ENCODE assay signal across 8 mouse cellular contexts in genomic region chr2:165321381-165321888, GRCm38 (mm10). TPM values are rescaled to one million over a fixed set of nuclear protein-coding genes. Genes with fewer than 3 reads are reported as not detected.
DNase-seq lines count a peak whose midpoint lies in the region; ATAC-seq and TF ChIP-seq lines count a peak whose summit lies in the region.

No protein-coding gene starts in this region.

- no peak for DNase-seq in layer of hippocampus, adult 2 months (ENCODE audit: low spot score in 2 of 2)
- no peak for DNase-seq in layer of hippocampus, adult 11-12 months (ENCODE audit: low spot score)
- peak; percentile 64 for DNase-seq in cerebellum, adult 11 months
- no peak for DNase-seq in embryo, embryonic 9.5 days (ENCODE audit: extremely low spot score)
- no peak for DNase-seq in kidney, adult 18-20 months

- H3K27ac ChIP-seq in layer of hippocampus, adult 2 months, result peak overlapping the region; percentile 98
- peak overlapping the region; percentile 74 for H3K27ac ChIP-seq in liver, embryonic 16.5 days (ENCODE audit: low read length)
- H3K27ac ChIP-seq in neural tube, embryonic 13.5 days (replicated peaks), result peak overlapping the region; percentile 62

- peak overlapping the region; percentile 14 for H3K4me2 ChIP-seq in liver, embryonic 16.5 days (ENCODE audit: low read depth, low read length)
- H3K4me2 ChIP-seq in neural tube, embryonic 13.5 days, result peak overlapping the region; percentile 14; the same call in 1 of the 2 replicates

- no peak overlapping the region for H3K9ac ChIP-seq in liver, embryonic 16.5 days (ENCODE audit: low read depth, low read length)
- H3K9ac ChIP-seq in neural tube, embryonic 13.5 days, result no peak overlapping the region

- peak; percentile 35; the same call in 1 of the 2 replicates for TF ChIP-seq CTCF in layer of hippocampus, adult 2 months (conservative IDR thresholded peaks at IDR 0.05)

- 46% methylated on average over 8 of the region's 8 CpGs for WGBS in liver, embryonic 16.5 days (ENCODE audit: insufficient replicate concordance)
- 58% methylated on average over 8 of the region's 8 CpGs for WGBS in neural tube, embryonic 13.5 days

- peaks cover 52% of the 10 kb centered on the region for H3K4me1 ChIP-seq in liver, embryonic 16.5 days (ENCODE audit: control insufficient read depth, low read depth, low read length)
- peaks cover 85% of the 10 kb centered on the region for H3K4me1 ChIP-seq in neural tube, embryonic 13.5 days (replicated peaks)

- H3K9me3 ChIP-seq in liver, embryonic 16.5 days (replicated peaks; ENCODE audit: control insufficient read depth, low read length), result no peaks in the 10 kb centered on the region
- H3K9me3 ChIP-seq in neural tube, embryonic 13.5 days, result no peaks in the 10 kb centered on the region

- H3K27me3 ChIP-seq in liver, embryonic 16.5 days (ENCODE audit: control insufficient read depth, insufficient read depth, low read depth, low read length), result no peaks in the 10 kb centered on the region
- H3K27me3 ChIP-seq in neural tube, embryonic 13.5 days, result peaks cover 24% of the 10 kb centered on the region

- ATAC-seq in granulocyte monocyte progenitor cell, adult 5-6 weeks (replicated peaks; ENCODE audit: poor library complexity, severe bottlenecking), result peak; percentile 41
- no peak for ATAC-seq in liver, embryonic 16.5 days (ENCODE audit: low read depth)
- ATAC-seq in neural tube, embryonic 13.5 days (ENCODE audit: low read depth), result no peak

- H3K36me3 ChIP-seq in liver, embryonic 16.5 days (ENCODE audit: control insufficient read depth, insufficient read depth), result no peaks in the 10 kb centered on the region
- no peaks in the 10 kb centered on the region for H3K36me3 ChIP-seq in neural tube, embryonic 13.5 days

- H3K4me3 ChIP-seq in layer of hippocampus, adult 2 months, result peak overlapping the region; percentile 14; the same call in 1 of the 2 replicates
- H3K4me3 ChIP-seq in liver, embryonic 16.5 days (ENCODE audit: low read depth, low read length), result no peak overlapping the region
- no peak overlapping the region for H3K4me3 ChIP-seq in neural tube, embryonic 13.5 days

RNA-seq across cellular contexts. Expression of gene Elmo2, which starts 4.8 kb away (rescaled TPM):
- total RNA-seq in layer of hippocampus, adult 2 months (2021), result 100 to 1,000 TPM; 200 to 202 TPM
- total RNA-seq in granulocyte monocyte progenitor cell, adult 5-6 weeks (2014; fragmentation: Nextera tagmentation), result 53.2 and 57.9 TPM in 2 replicates
- total RNA-seq in granulocyte monocyte progenitor cell, adult 5-6 weeks (2017), result 28.5 and 38.8 TPM in 2 replicates
- polyA plus RNA-seq in liver, embryonic 16.5 days (2015; fragmentation: Nextera tagmentation; extraction: Ambion mirVana), result 15.9 and 16.3 TPM in 2 replicates
- 89.8 and 95.7 TPM in 2 replicates for polyA plus RNA-seq in neural tube, embryonic 13.5 days (2015; fragmentation: Nextera tagmentation; extraction: Ambion mirVana)

RNA-seq across cellular contexts. Expression of gene Slc35c2, which starts 33.8 kb away (rescaled TPM):
- 10 to 100 TPM; 94.6 to 98.4 TPM for total RNA-seq in layer of hippocampus, adult 2 months (2021)
- 90.6 and 93.9 TPM in 2 replicates for total RNA-seq in granulocyte monocyte progenitor cell, adult 5-6 weeks (2014; fragmentation: Nextera tagmentation)
- total RNA-seq in granulocyte monocyte progenitor cell, adult 5-6 weeks (2017), result 79.6 and 89.9 TPM in 2 replicates
- 37.9 and 47.2 TPM in 2 replicates for polyA plus RNA-seq in liver, embryonic 16.5 days (2015; fragmentation: Nextera tagmentation; extraction: Ambion mirVana)
- 51.3 and 57.3 TPM in 2 replicates for polyA plus RNA-seq in neural tube, embryonic 13.5 days (2015; fragmentation: Nextera tagmentation; extraction: Ambion mirVana)

RNA-seq across cellular contexts. Expression of gene Zfp663, which starts 47.1 kb away (rescaled TPM):
- total RNA-seq in layer of hippocampus, adult 2 months (2021), result under 1 TPM in 1 of 2 experiments, not detected in 1; 0.20 TPM
- not detected in 2 replicates for total RNA-seq in granulocyte monocyte progenitor cell, adult 5-6 weeks (2014; fragmentation: Nextera tagmentation)
- not detected in 2 replicates for total RNA-seq in granulocyte monocyte progenitor cell, adult 5-6 weeks (2017)
- not detected in 2 replicates for polyA plus RNA-seq in liver, embryonic 16.5 days (2015; fragmentation: Nextera tagmentation; extraction: Ambion mirVana)
- polyA plus RNA-seq in neural tube, embryonic 13.5 days (2015; fragmentation: Nextera tagmentation; extraction: Ambion mirVana), result 6.9 and 7.5 TPM in 2 replicates
